Mouse (Mus musculus) CH12.LX (cell line): ENCODE measurements around the gene Trcg1. TPM values are rescaled to one million over a fixed set of nuclear protein-coding genes. Genes with fewer than 3 reads are reported as not detected.

ENCODE experiments used
- DNase-seq: peaks from one replicate; pipeline ENCODE4 v3.0.0-alpha.2; 2013; ENCODE audit errors: extremely low read depth
- H3K27ac ChIP-seq: 2 replicates; pipeline ENCODE4 v1.5.1; 2012; ENCODE audit warnings: low read depth, mild to moderate bottlenecking, control low read depth, moderate library complexity; ENCODE audit not compliant: insufficient read depth
- H3K27me3 ChIP-seq: replicated peaks from 2 replicates; pipeline ENCODE3; 2012; ENCODE audit warnings: inconsistent platforms
- H3K36me3 ChIP-seq, 2 experiments: replicated peaks in 1 of 2; 2 replicates each; pipeline versions ENCODE3 to v1.6.1; 2012; ENCODE audit warnings: inconsistent platforms in 1 of 2, low read length in 1 of 2, mild to moderate bottlenecking in 1 of 2, mixed read lengths in 1 of 2, moderate library complexity in 1 of 2; ENCODE audit not compliant: control insufficient read depth in 1 of 2, insufficient read depth in 1 of 2
- H3K4me1 ChIP-seq, 2 experiments: 2 replicates each; pipeline ENCODE4 v1.6.1; 2012; ENCODE audit warnings: inconsistent platforms in 1 of 2, moderate library complexity in 1 of 2; ENCODE audit not compliant: insufficient read depth in 2 of 2, control insufficient read depth in 1 of 2
- H3K4me2 ChIP-seq: 2 replicates; pipeline ENCODE4 v1.6.1; 2012; ENCODE audit warnings: low read depth, mild to moderate bottlenecking, control low read depth; ENCODE audit not compliant: poor library complexity, insufficient read depth, severe bottlenecking
- H3K4me3 ChIP-seq, 3 experiments: fragments of 150-350 bp in 1 of 3; sonication (generic) in 1 of 3; replicated peaks in 1 of 3; 2 replicates each; pipeline versions ENCODE3 to v1.5.1; 2011 to 2012; ENCODE audit warnings: low read depth in 2 of 3, low read length in 2 of 3, mild to moderate bottlenecking in 2 of 3, moderate library complexity in 2 of 3, control low read depth in 1 of 3, improper control_type of control experiment in 1 of 3, inconsistent platforms in 1 of 3, mixed read lengths in 1 of 3; ENCODE audit not compliant: poor library complexity in 1 of 3
- H3K79me2 ChIP-seq: replicated peaks from 2 replicates; pipeline ENCODE4 v1.6.1; 2012; ENCODE audit warnings: mild to moderate bottlenecking, moderate library complexity; ENCODE audit not compliant: control insufficient read depth, poor library complexity, insufficient read depth, severe bottlenecking; ENCODE audit errors: extremely low read depth
- H3K9ac ChIP-seq: 2 replicates; pipeline ENCODE4 v1.6.1; 2012; ENCODE audit warnings: low read depth, mild to moderate bottlenecking, control low read depth, moderate library complexity; ENCODE audit not compliant: insufficient read depth
- H3K9me3 ChIP-seq: replicated peaks from 2 replicates; pipeline ENCODE3; 2012; ENCODE audit warnings: low read length, inconsistent platforms, mixed read lengths
- BHLHE40 ChIP-seq: IDR thresholded peaks from 2 replicates; pipeline ENCODE4 v1.6.1; 2011; ENCODE audit warnings: mild to moderate bottlenecking, low read depth, low read length, improper control_type of control experiment
- CHD1 ChIP-seq: IDR thresholded peaks from 2 replicates; pipeline ENCODE4 v1.6.1; 2012; ENCODE audit warnings: low read depth, low read length, improper control_type of control experiment, inconsistent platforms
- CTCF ChIP-seq, 2 experiments: IDR thresholded peaks in 1 of 2; conservative IDR thresholded peaks in 1 of 2; 2 replicates each; pipeline ENCODE4 v1.5.1; 2011 to 2012; ENCODE audit warnings: low read depth in 2 of 2, low read length in 2 of 2, improper control_type of control experiment in 1 of 2, inconsistent platforms in 1 of 2, mild to moderate bottlenecking in 1 of 2, moderate library complexity in 1 of 2
- ELF1 ChIP-seq: IDR thresholded peaks from 2 replicates; pipeline ENCODE4 v1.6.1; 2014; ENCODE audit warnings: low read depth, mild to moderate bottlenecking, inconsistent platforms, low read length, improper control_type of control experiment
- ETS1 ChIP-seq: conservative IDR thresholded peaks from 2 replicates; pipeline ENCODE4 v1.6.1; 2012; ENCODE audit warnings: low read depth, mild to moderate bottlenecking, inconsistent platforms, low read length, improper control_type of control experiment, moderate library complexity
- IRF4 ChIP-seq: IDR thresholded peaks from 2 replicates; pipeline ENCODE4 v1.6.1; 2014; ENCODE audit warnings: low read depth, mild to moderate bottlenecking, inconsistent platforms, low read length, improper control_type of control experiment
- JUND ChIP-seq: conservative IDR thresholded peaks from 2 replicates; pipeline ENCODE4 v1.6.1; 2011; ENCODE audit warnings: low read depth, low read length, improper control_type of control experiment
- KAT2A ChIP-seq: IDR thresholded peaks from 2 replicates; pipeline ENCODE4 v1.6.1; 2012; ENCODE audit warnings: low read length, improper control_type of control experiment, inconsistent platforms; ENCODE audit not compliant: insufficient replicate concordance
- MAX ChIP-seq: IDR thresholded peaks from 2 replicates; pipeline ENCODE4 v1.6.1; 2011; ENCODE audit warnings: low read length, improper control_type of control experiment
- MXI1 ChIP-seq: IDR thresholded peaks from 2 replicates; pipeline ENCODE4 v1.6.1; 2011; ENCODE audit warnings: mild to moderate bottlenecking, low read depth, low read length, improper control_type of control experiment
- NELFE ChIP-seq: IDR thresholded peaks from 2 replicates; pipeline ENCODE4 v1.6.1; 2011; ENCODE audit warnings: low read depth, low read length, improper control_type of control experiment
- NRF1 ChIP-seq: IDR thresholded peaks from 2 replicates; pipeline ENCODE4 v1.6.1; 2014; ENCODE audit warnings: low read depth, mild to moderate bottlenecking, inconsistent platforms, low read length, improper control_type of control experiment, moderate library complexity
- POLR2A ChIP-seq: IDR thresholded peaks from 2 replicates; pipeline ENCODE4 v1.6.1; 2011; ENCODE audit warnings: low read depth, mild to moderate bottlenecking, improper control_type of control experiment, low read length
- POLR2AphosphoS2 ChIP-seq: IDR thresholded peaks from 2 replicates; pipeline ENCODE4 v1.6.1; 2011; ENCODE audit warnings: low read depth, low read length, improper control_type of control experiment
- RAD21 ChIP-seq: IDR thresholded peaks from 2 replicates; pipeline ENCODE4 v1.6.1; 2011; ENCODE audit warnings: low read depth, mild to moderate bottlenecking, low read length, improper control_type of control experiment, moderate library complexity
- RCOR1 ChIP-seq: conservative IDR thresholded peaks from 2 replicates; pipeline ENCODE4 v1.6.1; 2012; ENCODE audit warnings: low read depth, mild to moderate bottlenecking, inconsistent platforms, low read length, improper control_type of control experiment
- SMC3 ChIP-seq: IDR thresholded peaks from 2 replicates; pipeline ENCODE4 v1.6.1; 2011; ENCODE audit warnings: low read depth, low read length, improper control_type of control experiment
- TBP ChIP-seq: conservative IDR thresholded peaks from 2 replicates; pipeline ENCODE4 v1.6.1; 2011; ENCODE audit warnings: low read depth, low read length, improper control_type of control experiment
- TCF12 ChIP-seq: IDR thresholded peaks from 2 replicates; pipeline ENCODE4 v1.6.1; 2014; ENCODE audit warnings: low read depth, mild to moderate bottlenecking, inconsistent platforms, low read length, improper control_type of control experiment
- UBTF ChIP-seq: IDR thresholded peaks from 2 replicates; pipeline ENCODE4 v1.6.1; 2012; ENCODE audit warnings: low read depth, mild to moderate bottlenecking, inconsistent platforms, low read length, improper control_type of control experiment, moderate library complexity
- USF2 ChIP-seq: conservative IDR thresholded peaks from 2 replicates; pipeline ENCODE4 v1.6.1; 2011; ENCODE audit warnings: low read depth, low read length, improper control_type of control experiment
- ZC3H11A ChIP-seq: IDR thresholded peaks from 2 replicates; pipeline ENCODE4 v1.6.1; 2012; ENCODE audit warnings: low read depth, mild to moderate bottlenecking, inconsistent platforms, low read length, improper control_type of control experiment
- ZKSCAN1 ChIP-seq: IDR thresholded peaks from 2 replicates; pipeline ENCODE4 v1.6.1; 2012; ENCODE audit warnings: low read depth, inconsistent platforms, low read length, improper control_type of control experiment, borderline replicate concordance
- ZMIZ1 ChIP-seq: IDR thresholded peaks from 2 replicates; pipeline ENCODE4 v1.6.1; 2012; ENCODE audit warnings: low read depth, mild to moderate bottlenecking, inconsistent platforms, low read length, improper control_type of control experiment
- dilution Hi-C: fragments of 300-500 bp; cut with MboI; formaldehyde crosslinking; loops from 2 replicates; pipeline ENCODE4 v1.14.3; 2020; ENCODE audit warnings: low sequenced_read_pairs; ENCODE audit not compliant: extremely low pct_unique_long_range_greater_than_20kb, extremely low pct_ligation_motif_present
- in situ Hi-C: fragments of 300-500 bp; cut with MboI; formaldehyde crosslinking; loops from 3 replicates; pipeline ENCODE4 v1.14.3; 2019; ENCODE audit warnings: low sequenced_read_pairs, low pct_ligation_motif_present, low pct_unique_long_range_greater_than_20kb, mixed read lengths
- polyA plus RNA-seq: library from polyadenylated mRNA; unstranded; fragments of >175 nt; gene quantifications from 2 replicates; pipeline ENCODE4 v1.2.1, GENCODE M21; 2012; ENCODE audit warnings: low read depth; ENCODE audit not compliant: insufficient read length
- total RNA-seq, 2 experiments: library from RNA; depleted of rRNA; stranded (reverse); fragments of 300-350 nt in 1 of 2; fragments of >200 nt in 1 of 2; gene quantifications; 2 replicates each; pipeline ENCODE4 v1.2.3; 2012 to 2014

The Trcg1 gene
- total and polyA plus RNA-seq, 3 experiments = not detected

DNA sequence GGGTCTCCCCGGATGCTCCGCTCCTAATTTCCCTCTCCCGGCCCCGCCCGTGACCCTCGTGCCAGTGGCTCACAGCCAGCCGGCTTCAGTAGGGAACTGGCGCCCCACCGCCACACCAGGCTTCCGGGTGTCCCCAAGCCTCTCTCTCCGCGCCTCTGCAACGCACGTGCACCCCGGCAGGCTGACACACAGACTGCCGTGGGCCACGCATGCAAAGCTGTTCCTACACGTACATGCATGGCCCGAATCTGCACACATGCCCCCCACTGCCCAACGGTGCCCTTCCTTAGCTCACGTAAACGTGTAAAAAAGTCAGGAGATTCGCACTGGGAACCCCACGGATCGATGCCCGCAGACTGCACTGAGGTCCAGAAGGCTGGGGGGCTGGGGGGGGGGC is 25.2 kb downstream of the Trcg1 start:
- Histone ChIP-seq H3K27me3 (no peaks in the 10 kb centered on the region), H3K79me2 (peaks cover 58% of the 10 kb centered on the region), H3K4me3 (peak overlapping the region; percentile 93 to 98 (median 97)), H3K27ac (peak overlapping the region; percentile 54), H3K36me3 (peaks cover 26 to 35% of the 10 kb centered on the region in 2 experiments), H3K4me2 (peak overlapping the region; percentile 86), H3K9ac (peak overlapping the region; percentile 89), H3K9me3 (no peaks in the 10 kb centered on the region), H3K4me1 (peaks cover 16 to 53% of the 10 kb centered on the region in 2 experiments)
- no peak for DNase-seq
- in situ Hi-C loops (loop anchor here (5.0 kb wide), 1 partner anchor 81 kb away; no protein-coding TSS in a partner anchor), dilution Hi-C loops (no loop called here)
- TF ChIP-seq BHLHE40 (peak; percentile 93), POLR2A (no peak), ELF1 (peak; percentile 50; the same call in 1 of the 2 replicates), ETS1 (0 out of 2 replicates have a peak, but pooled peaks have one; percentile 9), MXI1 (peak; percentile 89)

DNA sequence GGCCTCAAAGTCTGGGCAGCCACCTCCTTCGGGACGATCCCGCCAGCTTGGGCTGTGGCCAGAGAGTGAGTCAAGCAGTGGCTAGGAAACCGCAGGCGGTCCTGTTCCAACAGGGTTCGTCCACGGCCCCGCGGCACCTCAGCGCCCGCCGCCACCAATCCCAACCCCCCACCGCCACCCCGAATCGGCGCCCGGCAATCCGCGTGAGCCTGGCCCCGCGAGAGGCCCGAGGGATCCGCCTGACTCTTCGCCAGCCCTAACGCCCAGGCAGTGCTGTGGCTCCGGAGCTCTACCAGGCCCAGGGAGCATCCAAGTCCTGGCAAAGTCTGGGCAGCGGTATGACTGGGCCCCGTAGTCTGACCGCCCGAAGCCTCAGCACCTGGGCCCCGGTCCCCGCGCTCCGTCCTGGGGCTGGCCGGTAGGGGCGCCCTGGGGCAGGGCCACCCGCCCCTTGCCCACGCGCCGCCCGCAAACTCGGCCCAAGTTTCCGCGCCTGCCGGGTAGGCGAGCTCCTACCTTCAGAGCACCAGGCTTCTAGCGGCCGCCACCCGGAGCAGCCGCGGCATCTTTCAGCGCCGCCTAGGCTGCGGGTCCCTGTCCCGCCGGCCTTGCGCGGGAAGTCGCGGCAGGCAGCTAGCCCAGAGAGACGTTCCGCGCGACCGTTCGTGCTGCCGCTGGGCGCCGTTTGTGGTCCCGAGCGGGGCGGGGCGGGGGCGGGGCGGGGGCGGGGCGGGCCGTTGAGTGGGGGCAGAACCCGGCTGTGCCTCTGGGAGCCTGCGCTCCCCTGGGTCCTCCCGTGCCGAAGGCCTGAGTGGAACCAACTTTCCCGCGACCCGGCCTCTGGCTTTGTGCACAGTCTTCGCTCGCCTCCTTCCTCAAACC is 25.8 kb downstream of the Trcg1 start, which contains the start of gene 1700017B05Rik:
1700017B05Rik (minus strand) TSS at position 700 of the 882 bp plus-strand sequence.
- in situ Hi-C loops = loop anchor here (5.0 kb wide), 1 partner anchor 80 kb away; no protein-coding TSS in a partner anchor
- Histone ChIP-seq H3K4me1 (peaks cover 12 to 50% of the 10 kb centered on the region in 2 experiments), H3K79me2 (peaks cover 52% of the 10 kb centered on the region), H3K4me3 (peak within 1 kb of the TSS; percentile 93 to 98 (median 97)), H3K9ac (peak within 1 kb of the TSS; percentile 89), H3K27me3 (no peaks in the 10 kb centered on the region), H3K36me3 (peaks cover 20 to 29% of the 10 kb centered on the region in 2 experiments), H3K27ac (peak within 1 kb of the TSS; percentile 54), H3K9me3 (no peaks in the 10 kb centered on the region), H3K4me2 (peak within 1 kb of the TSS; percentile 86)
- DNase-seq = peak; percentile 74
- TF ChIP-seq RAD21 = peak; percentile 38
- TF ChIP-seq MXI1 = peak; percentile 58; the same call in 1 of the 2 replicates
- no peak; the same call in 1 of the 2 replicates for TF ChIP-seq ETS1
- TF ChIP-seq RCOR1 = 0 out of 2 replicates have a peak, but pooled peaks have one; percentile 28
- TF ChIP-seq ZMIZ1 = peak; percentile 64
- TF ChIP-seq TBP = 0 out of 2 replicates have a peak, but pooled peaks have one; percentile 46
- peak; percentile 93 for TF ChIP-seq BHLHE40
- TF ChIP-seq TCF12 = peak; percentile 74
- peak; percentile 51 for TF ChIP-seq NRF1
- TF ChIP-seq POLR2A = peak; percentile 86
- TF ChIP-seq KAT2A = 0 out of 2 replicates have a peak, but pooled peaks have one; percentile 8
- no peak for TF ChIP-seq ZC3H11A
- TF ChIP-seq USF2 = no peak
- no peak for TF ChIP-seq JUND
- peak; percentile 8; the same call in 1 of the 2 replicates for TF ChIP-seq MAX
- 0 out of 2 replicates have a peak, but pooled peaks have one; percentile 25 for TF ChIP-seq SMC3
- TF ChIP-seq CHD1 = no peak; the same call in 1 of the 2 replicates
- no peak for TF ChIP-seq ZKSCAN1
- peak; percentile 42; the same call in 1 of the 2 replicates for TF ChIP-seq IRF4
- peak; percentile 90 for TF ChIP-seq UBTF
- peak; percentile 77 for TF ChIP-seq NELFE
- TF ChIP-seq ELF1 = peak; percentile 30; the same call in 1 of the 2 replicates
- peak in 1 of 2 experiments; percentile 67; a peak in 2 of 4 replicates for TF ChIP-seq CTCF (conservative IDR thresholded peaks at IDR 0.05 in 1 of 2, IDR thresholded peaks at IDR 0.05 in 1 of 2; ENCODE audit: low read depth in 2 of 2, low read length in 2 of 2)
- peak; percentile 54; the same call in 1 of the 2 replicates for TF ChIP-seq POLR2AphosphoS2
- dilution Hi-C loops = no loop called here
